Mouse (Mus musculus) lung, embryonic 15.5 days (tissue): ENCODE results near the gene Rrm1. TPM values are rescaled to one million over a fixed set of nuclear protein-coding genes. Genes with fewer than 3 reads are reported as not detected.
A peak's percentile ranks its signal among the peaks of the same experiment; 100 is the strongest.
"Not testable (repeated sequence)": the region's sequence is repeated elsewhere in the genome, so short reads cannot be mapped to it uniquely, and the experiment has no call there.

Source experiments
- ATAC-seq: fragments of 200-750 bp; cut with Nextera tagmentation; 2 replicates; pipeline ENCODE4 v1.8.0; 2017; ENCODE audit warnings: moderate number of reproducible peaks, borderline replicate concordance; ENCODE audit not compliant: low FRiP score, low TSS enrichment; ENCODE audit errors: extremely low read depth
- H3K27ac ChIP-seq: fragments of 300-500 bp; sonication (generic); 2 replicates; pipeline ENCODE4 v1.5.1; 2015; ENCODE audit warnings: moderate library complexity, mild to moderate bottlenecking, inconsistent platforms
- H3K27me3 ChIP-seq: fragments of 300-500 bp; sonication (generic); 2 replicates; pipeline ENCODE4 v1.6.1; 2015; ENCODE audit warnings: inconsistent platforms
- H3K36me3 ChIP-seq: fragments of 300-500 bp; sonication (generic); 2 replicates; pipeline ENCODE4 v1.6.1; 2015; ENCODE audit warnings: inconsistent platforms
- H3K4me1 ChIP-seq: fragments of 300-500 bp; sonication (generic); 2 replicates; pipeline ENCODE4 v1.6.1; 2015; ENCODE audit warnings: inconsistent platforms
- H3K4me2 ChIP-seq: fragments of 300-500 bp; sonication (generic); 2 replicates; pipeline ENCODE4 v1.6.1; 2015; ENCODE audit warnings: inconsistent platforms, mild to moderate bottlenecking, moderate library complexity
- H3K4me3 ChIP-seq: fragments of 300-500 bp; sonication (generic); 2 replicates; pipeline ENCODE4 v1.5.1; 2015; ENCODE audit warnings: mild to moderate bottlenecking, inconsistent platforms
- H3K9ac ChIP-seq: fragments of 300-500 bp; sonication (generic); 2 replicates; pipeline ENCODE4 v1.6.1; 2015; ENCODE audit warnings: inconsistent platforms
- H3K9me3 ChIP-seq: fragments of 300-500 bp; sonication (generic); 2 replicates; pipeline ENCODE4 v1.6.1; 2016; ENCODE audit warnings: inconsistent platforms
- WGBS: fragments of 180-500 bp; shearing (Covaris S2); methylation state at CpG from one replicate; pipeline ENCODE4 v1.1.7; 2015; 5-methylcytosine and 5-hydroxymethylcytosine counted together
- polyA plus RNA-seq: library from polyadenylated mRNA; unstranded; fragments of >200 nt; fragmentation: Nextera tagmentation; extraction: Ambion mirVana; gene quantifications from 2 replicates; pipeline ENCODE4 v1.2.1, GENCODE M21; 2015

Rrm1 gene
- polyA plus RNA-seq = 179 and 180 TPM in 2 replicates

DNA sequence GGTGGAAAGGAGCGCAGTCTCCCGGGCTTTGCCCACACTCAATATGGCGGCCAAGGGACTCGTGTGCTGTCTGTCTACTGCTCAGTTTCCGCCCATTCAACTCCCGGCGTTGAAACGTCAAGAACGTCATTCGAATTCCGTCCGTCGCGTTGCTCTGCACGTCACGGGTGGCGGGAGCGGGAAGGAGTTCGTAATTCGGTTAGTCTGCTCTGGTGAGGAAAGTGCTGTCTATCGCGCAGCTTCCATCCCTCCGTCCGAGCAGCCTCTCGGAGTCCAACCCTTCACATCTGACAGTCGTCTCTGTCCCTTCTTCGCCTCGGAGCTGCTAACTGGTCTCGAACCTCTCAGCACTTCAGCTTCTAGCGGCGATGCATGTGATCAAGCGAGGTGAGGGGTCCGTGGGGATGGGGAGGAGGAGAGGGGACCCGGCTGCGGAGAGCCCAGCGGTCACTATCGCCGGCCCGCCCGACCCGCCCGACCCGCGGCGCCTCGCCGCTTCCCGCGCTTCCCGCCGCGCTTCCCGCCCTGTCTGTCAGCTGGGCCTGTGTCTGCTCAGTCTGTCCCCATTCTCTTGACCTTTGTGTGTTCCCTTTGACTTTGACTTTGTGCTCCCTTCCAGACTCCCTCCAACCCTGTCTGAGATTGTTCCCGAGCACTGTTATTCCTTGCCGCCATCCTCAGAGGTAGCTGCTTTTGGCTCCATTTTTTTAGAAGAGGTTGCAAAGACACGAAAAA, at the start of gene Rrm1:
Gene Rrm1, plus strand, starts transcription at position 39 of the 735 bp plus-strand sequence.
- ATAC-seq = peak; percentile 97
- WGBS = under 1% methylated on average over 49 of the region's 56 CpGs
- H3K27ac ChIP-seq = peak within 1 kb of the TSS; percentile 93
- peak within 1 kb of the TSS; percentile 65 for H3K4me2 ChIP-seq
- H3K36me3 ChIP-seq = peaks cover 21% of the 10 kb centered on the region
- H3K4me3 ChIP-seq = peak within 1 kb of the TSS; percentile 87
- no peaks in the 10 kb centered on the region for H3K9me3 ChIP-seq
- H3K4me1 ChIP-seq = peaks cover 17% of the 10 kb centered on the region
- peak within 1 kb of the TSS; percentile 86 for H3K9ac ChIP-seq
- peaks cover 4% of the 10 kb centered on the region; the same call in 1 of the 2 replicates for H3K27me3 ChIP-seq

DNA sequence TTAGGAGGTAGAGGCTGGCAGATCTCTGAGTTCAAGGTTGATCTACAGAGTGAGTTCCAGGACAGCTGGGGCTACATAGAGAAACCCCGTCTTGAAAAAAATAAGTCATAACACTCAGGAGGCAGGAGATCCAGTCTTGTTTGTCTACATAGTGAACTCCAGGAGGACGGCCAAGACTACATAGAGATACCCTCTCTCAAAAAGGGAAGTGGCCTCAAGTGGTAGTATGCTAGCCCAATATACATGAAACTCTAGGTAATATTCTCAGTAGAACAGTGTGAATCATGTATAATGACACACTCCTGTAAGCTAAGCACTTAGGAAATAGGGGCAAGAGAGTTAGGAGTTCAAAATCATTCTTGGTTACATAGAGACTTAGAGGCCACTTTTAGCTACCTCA, 47.6 kb upstream of the Rrm1 start:
- H3K9me3 ChIP-seq = no peaks in the 10 kb centered on the region
- H3K36me3 ChIP-seq = no peaks in the 10 kb centered on the region
- 71% methylated on average over 2 of the region's 2 CpGs for WGBS
- H3K27me3 ChIP-seq = no peaks in the 10 kb centered on the region
- no peak overlapping the region for H3K9ac ChIP-seq
- H3K4me1 ChIP-seq = no peaks in the 10 kb centered on the region
- no peak for ATAC-seq
- H3K4me3 ChIP-seq = no peak overlapping the region
- no peak overlapping the region for H3K4me2 ChIP-seq
- no peak overlapping the region for H3K27ac ChIP-seq

GRCm38 (mm10) chr7:102395894-102396293, 45.6 kb upstream of the Rrm1 start:
- Histone ChIP-seq H3K4me3 (no peak overlapping the region), H3K27ac (no peak overlapping the region), H3K4me1 (no peaks in the 10 kb centered on the region), H3K27me3 (no peaks in the 10 kb centered on the region), H3K9me3 (no peaks in the 10 kb centered on the region), H3K9ac (no peak overlapping the region), H3K36me3 (no peaks in the 10 kb centered on the region), H3K4me2 (no peak overlapping the region)
- 59% methylated on average over 7 of the region's 7 CpGs for WGBS
- ATAC-seq = no peak

- no peak overlapping the region for H3K4me2 ChIP-seq
- no peak overlapping the region for H3K9ac ChIP-seq
- H3K27ac ChIP-seq = no peak overlapping the region
- no peaks in the 10 kb centered on the region for H3K36me3 ChIP-seq
- H3K9me3 ChIP-seq = no peaks in the 10 kb centered on the region
- no peaks in the 10 kb centered on the region for H3K4me1 ChIP-seq
- ATAC-seq = no peak
- no peaks in the 10 kb centered on the region for H3K27me3 ChIP-seq
- H3K4me3 ChIP-seq = no peak overlapping the region
- 93% methylated on average over 3 of the region's 3 CpGs for WGBS
Measured at GRCm38 (mm10) chr7:102396331-102396730, 45.2 kb upstream of the Rrm1 start.

GRCm38 (mm10) chr7:102399180-102399731, 42.2 kb upstream of the Rrm1 start:
- H3K4me3 ChIP-seq = no peak overlapping the region
- no peak for ATAC-seq
- no peak overlapping the region for H3K9ac ChIP-seq
- 78% methylated on average over 3 of the region's 3 CpGs for WGBS
- H3K36me3 ChIP-seq = no peaks in the 10 kb centered on the region
- no peaks in the 10 kb centered on the region for H3K9me3 ChIP-seq
- H3K27me3 ChIP-seq = no peaks in the 10 kb centered on the region
- H3K4me1 ChIP-seq = no peaks in the 10 kb centered on the region
- H3K27ac ChIP-seq = no peak overlapping the region
- H3K4me2 ChIP-seq = no peak overlapping the region

DNA sequence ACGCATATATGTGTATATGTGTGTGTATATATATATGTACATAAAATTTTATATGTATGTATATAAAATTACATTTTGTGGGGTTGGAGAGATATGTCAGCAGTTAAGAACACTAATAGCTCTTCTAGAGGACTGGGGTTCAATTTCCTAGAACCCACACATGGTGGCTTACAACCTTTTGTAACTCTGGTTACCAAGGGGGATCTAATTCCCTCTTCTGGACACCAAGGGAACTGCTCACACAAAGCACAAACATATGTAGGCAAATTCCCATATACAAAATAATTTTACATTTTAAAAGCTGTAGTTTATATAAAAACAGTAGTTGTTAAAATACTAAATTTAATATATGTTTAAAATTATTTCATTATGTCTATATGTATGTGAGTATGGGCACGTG, 37.4 kb upstream of the Rrm1 start:
- H3K9me3 ChIP-seq = no peaks in the 10 kb centered on the region
- WGBS = 87% methylated on average over 2 of the region's 2 CpGs
- no peaks in the 10 kb centered on the region for H3K4me1 ChIP-seq
- no peak overlapping the region for H3K27ac ChIP-seq
- H3K4me2 ChIP-seq = no peak overlapping the region
- H3K36me3 ChIP-seq = no peaks in the 10 kb centered on the region
- H3K4me3 ChIP-seq = no peak overlapping the region
- no peaks in the 10 kb centered on the region for H3K27me3 ChIP-seq
- ATAC-seq = no peak
- no peak overlapping the region for H3K9ac ChIP-seq

DNA sequence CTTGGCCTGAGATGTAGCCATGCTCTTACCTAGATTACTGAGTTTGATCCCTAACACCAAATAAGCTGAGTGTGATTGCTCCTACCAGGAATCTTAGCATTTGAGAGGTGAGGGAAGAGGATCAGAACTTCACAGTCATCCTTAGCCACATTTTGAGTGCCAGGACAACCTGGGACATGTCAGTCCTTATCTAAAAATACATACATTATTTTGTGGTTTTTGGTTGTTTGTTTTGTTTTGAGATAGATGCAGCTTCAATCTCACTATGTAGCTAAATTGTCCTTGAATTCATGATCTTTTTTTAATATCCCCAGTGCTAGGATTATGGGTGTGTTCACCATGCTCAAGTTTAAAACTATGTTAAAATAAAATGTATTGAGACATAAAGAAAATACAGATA, 34.1 kb upstream of the Rrm1 start:
- no peaks in the 10 kb centered on the region for H3K27me3 ChIP-seq
- no peak overlapping the region for H3K4me2 ChIP-seq
- H3K4me1 ChIP-seq = no peaks in the 10 kb centered on the region
- H3K36me3 ChIP-seq = no peaks in the 10 kb centered on the region
- no peak for ATAC-seq
- H3K9ac ChIP-seq = no peak overlapping the region
- no peak overlapping the region for H3K27ac ChIP-seq
- H3K4me3 ChIP-seq = no peak overlapping the region
- no peaks in the 10 kb centered on the region for H3K9me3 ChIP-seq

DNA sequence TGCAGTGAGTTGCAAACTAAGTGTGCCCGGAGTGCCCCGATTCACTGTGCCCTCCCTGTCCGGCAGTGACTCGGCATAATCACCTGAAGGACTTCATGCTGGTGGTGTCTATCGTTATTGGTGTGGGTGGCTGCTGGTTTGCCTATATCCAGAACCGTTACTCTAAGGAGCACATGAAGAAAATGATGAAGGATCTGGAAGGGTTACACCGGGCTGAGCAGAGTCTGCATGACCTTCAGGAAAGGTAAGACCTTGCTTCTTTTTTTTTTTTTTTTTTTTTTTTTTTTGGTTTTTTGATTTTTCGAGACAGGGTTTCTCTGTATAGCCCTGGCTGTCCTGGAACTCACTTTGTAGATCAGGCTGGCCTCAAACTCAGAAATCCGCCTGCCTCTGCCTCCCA, 26.2 kb upstream of the Rrm1 start:
- not testable (repeated sequence) for H3K4me3 ChIP-seq, ATAC-seq, H3K9ac ChIP-seq, H3K4me2 ChIP-seq, H3K27ac ChIP-seq, H3K9me3 ChIP-seq, H3K27me3 ChIP-seq, H3K4me1 ChIP-seq, H3K36me3 ChIP-seq
- 83% methylated on average over 9 of the region's 9 CpGs for WGBS

DNA sequence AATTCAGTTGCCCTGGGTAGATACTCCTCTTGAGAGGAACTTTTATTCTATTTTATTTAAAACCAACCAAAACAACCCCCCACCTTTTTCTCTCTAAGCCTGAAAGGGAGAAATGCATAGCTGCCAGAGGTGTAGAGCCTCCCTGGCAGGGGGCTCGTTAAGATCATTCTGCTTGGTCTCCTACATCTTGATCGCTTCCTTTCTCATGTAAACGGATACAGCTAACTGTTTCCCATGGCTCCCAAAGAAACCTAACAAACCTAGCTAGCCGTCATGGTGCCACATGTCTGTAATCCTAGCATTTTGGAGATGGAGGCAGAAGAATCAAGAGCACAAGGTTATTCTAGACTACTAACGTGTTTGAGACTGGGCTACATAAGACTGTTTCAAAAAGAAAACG, 25.7 kb upstream of the Rrm1 start:
- Histone ChIP-seq H3K27ac (no peak overlapping the region), H3K36me3 (no peaks in the 10 kb centered on the region), H3K4me3 (no peak overlapping the region), H3K4me2 (no peak overlapping the region), H3K9ac (no peak overlapping the region), H3K9me3 (no peaks in the 10 kb centered on the region), H3K27me3 (no peaks in the 10 kb centered on the region), H3K4me1 (no peaks in the 10 kb centered on the region)
- 45% methylated on average over 6 of the region's 6 CpGs for WGBS
- no peak for ATAC-seq

- no peak overlapping the region for H3K4me3 ChIP-seq
- no peak overlapping the region for H3K9ac ChIP-seq
- H3K36me3 ChIP-seq = no peaks in the 10 kb centered on the region
- H3K27ac ChIP-seq = no peak overlapping the region
- no peaks in the 10 kb centered on the region for H3K9me3 ChIP-seq
- H3K27me3 ChIP-seq = no peaks in the 10 kb centered on the region
- H3K4me2 ChIP-seq = no peak overlapping the region
- no peaks in the 10 kb centered on the region for H3K4me1 ChIP-seq
- no peak for ATAC-seq
- WGBS = 0% methylated on average over 4 of the region's 4 CpGs
Measured at GRCm38 (mm10) chr7:102417398-102417797, 24.1 kb upstream of the Rrm1 start.

DNA sequence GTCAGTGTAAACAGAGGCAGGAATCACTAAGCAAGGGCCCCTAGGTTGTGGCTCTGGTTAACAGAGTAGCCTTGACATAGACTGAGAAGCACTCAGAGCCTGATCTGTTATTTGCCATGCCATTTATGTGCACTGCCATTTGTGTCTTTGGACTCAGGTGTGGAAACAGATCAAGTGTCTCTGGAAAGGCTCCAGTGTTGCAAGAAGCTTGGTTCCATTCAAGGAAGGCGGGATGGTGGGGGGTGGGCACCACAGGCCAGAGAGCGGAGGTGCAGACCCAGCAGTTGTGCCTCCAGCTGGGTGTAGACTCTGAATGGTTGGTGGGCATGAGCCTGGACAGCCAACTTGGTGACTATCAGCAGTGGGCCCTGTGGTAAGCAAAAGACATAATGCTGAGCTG, 19.5 kb upstream of the Rrm1 start:
- 85% methylated on average over 2 of the region's 2 CpGs for WGBS
- H3K9me3 ChIP-seq = no peaks in the 10 kb centered on the region

DNA sequence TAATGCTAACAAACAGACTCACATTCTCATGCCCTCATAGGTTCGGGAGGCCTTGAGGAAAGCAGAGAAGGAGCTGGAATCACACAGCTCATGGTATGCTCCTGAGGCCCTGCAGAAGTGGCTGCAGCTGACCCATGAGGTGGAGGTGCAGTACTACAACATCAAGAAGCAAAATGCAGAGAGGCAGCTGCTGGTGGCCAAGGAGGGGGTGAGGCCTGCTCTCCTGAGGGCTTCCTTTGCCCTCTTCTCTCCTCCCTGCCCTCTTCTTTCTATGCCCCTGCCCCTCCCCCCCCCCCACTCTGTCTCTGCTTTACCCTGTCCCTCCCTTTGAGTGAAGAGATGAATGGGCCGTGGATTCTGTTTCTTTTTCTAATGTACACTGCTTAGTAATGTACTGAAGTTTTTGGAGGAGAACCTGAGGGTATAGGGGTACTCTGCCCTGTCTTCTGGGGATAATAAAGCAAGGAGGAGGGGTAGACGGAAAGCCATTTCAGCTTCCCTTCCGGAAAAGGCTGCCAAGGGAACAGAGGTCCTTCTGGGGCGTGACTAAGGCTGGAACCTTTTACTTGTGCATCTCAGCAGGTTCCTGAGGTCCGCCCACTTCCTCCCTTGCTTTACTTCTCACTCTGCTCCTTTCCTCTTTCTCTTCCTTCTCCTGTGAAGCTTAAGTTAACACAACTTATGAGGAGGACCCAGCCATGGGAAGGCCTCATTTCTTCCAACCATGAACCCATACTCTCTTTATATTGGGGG, 15.4 kb upstream of the Rrm1 start:
- Histone ChIP-seq H3K4me1 (no peaks in the 10 kb centered on the region), H3K9ac (no peak overlapping the region), H3K4me3 (no peak overlapping the region), H3K36me3 (no peaks in the 10 kb centered on the region), H3K27ac (no peak overlapping the region), H3K27me3 (no peaks in the 10 kb centered on the region), H3K9me3 (no peaks in the 10 kb centered on the region), H3K4me2 (no peak overlapping the region)
- ATAC-seq = no peak
- WGBS = 48% methylated on average over 6 of the region's 6 CpGs

More for the DNA sequence above, 19.5 kb upstream of the Rrm1 start:
- H3K9ac ChIP-seq = no peak overlapping the region
- H3K27me3 ChIP-seq = no peaks in the 10 kb centered on the region
- no peak overlapping the region for H3K4me3 ChIP-seq
- H3K36me3 ChIP-seq = no peaks in the 10 kb centered on the region
- H3K4me2 ChIP-seq = no peak overlapping the region
- no peak overlapping the region for H3K27ac ChIP-seq
- H3K4me1 ChIP-seq = no peaks in the 10 kb centered on the region
- ATAC-seq = no peak
